In genomic region chr10:40688873-40689272, GRCm38 (mm10) we compare ENCODE assay signal across 27 mouse cellular contexts. TPM values are rescaled to one million over a fixed set of nuclear protein-coding genes. Genes with fewer than 3 reads are reported as not detected.
DNase-seq lines count a peak whose midpoint lies in the region; ATAC-seq and TF ChIP-seq lines count a peak whose summit lies in the region.
"Had no signal": no experiment of that assay in that cellular context is flagged by ENCODE, and none has a peak within 500 bp of the region (broad histone marks: within the 10 kb centered on the region; RNA-seq: fewer than 3 reads in every experiment).

No protein-coding gene starts in this region.

- no peak overlapping the region for H3K27ac ChIP-seq in hindbrain, embryonic 16.5 days (ENCODE audit: low read depth, low read length)
- H3K27ac ChIP-seq in hindbrain, embryonic 12.5 days, result no peak overlapping the region
- peak overlapping the region; percentile 51; the same call in 1 of the 2 replicates for H3K27ac ChIP-seq in midbrain, embryonic 13.5 days
- no peak overlapping the region for H3K27ac ChIP-seq in midbrain, embryonic 10.5 days (replicated peaks)
- peak overlapping the region; percentile 49; the same call in 1 of the 2 replicates for H3K27ac ChIP-seq in embryonic fibroblast, embryonic 13.5 days (ENCODE audit: insufficient read depth, low read length)
- peak overlapping the region; percentile 64 for H3K27ac ChIP-seq in olfactory bulb, adult 2 months (ENCODE audit: insufficient read depth, low read depth, low read length)
- H3K27ac ChIP-seq: forebrain, embryonic 15.5 days; gastrocnemius, adult 2 months; limb, embryonic 12.5 days; liver, embryonic 15.5 days; neural tube, embryonic 13.5 days had no signal

- no peak for DNase-seq in midbrain, embryonic 10.5 days (ENCODE audit: low spot score)
- no peak for DNase-seq in kidney, postnatal 25 days
- DNase-seq: adrenal gland, postnatal 25 days; B cell, adult 2 months; cerebellum, adult 18-20 months; gastrocnemius, adult 2 months; gastrocnemius, postnatal 36 days; heart, adult 18-20 months; kidney, adult 11 months; kidney, postnatal 14 days; lung, embryonic 14.5 days; lung, postnatal 14 days; retina, postnatal 1 day; spleen, adult 18-20 months; thymus, postnatal 14 days had no signal

- H3K9me3 ChIP-seq in hindbrain, embryonic 16.5 days (ENCODE audit: control insufficient read depth, low read length), result no peaks in the 10 kb centered on the region
- no peaks in the 10 kb centered on the region for H3K9me3 ChIP-seq in hindbrain, embryonic 12.5 days (replicated peaks)
- H3K9me3 ChIP-seq in midbrain, embryonic 13.5 days, result no peaks in the 10 kb centered on the region
- no peaks in the 10 kb centered on the region for H3K9me3 ChIP-seq in midbrain, embryonic 10.5 days (replicated peaks)
- H3K9me3 ChIP-seq: forebrain, embryonic 15.5 days; limb, embryonic 12.5 days; liver, embryonic 15.5 days; neural tube, embryonic 13.5 days had no signal

- no peak overlapping the region for H3K4me3 ChIP-seq in hindbrain, embryonic 16.5 days (ENCODE audit: low read length)
- H3K4me3 ChIP-seq in hindbrain, embryonic 12.5 days, result no peak overlapping the region
- H3K4me3 ChIP-seq in midbrain, embryonic 13.5 days (replicated peaks), result no peak overlapping the region
- H3K4me3 ChIP-seq in midbrain, embryonic 10.5 days, result no peak overlapping the region
- H3K4me3 ChIP-seq in embryonic fibroblast, embryonic 13.5 days (ENCODE audit: insufficient read depth, low read length), result no peak overlapping the region
- H3K4me3 ChIP-seq in olfactory bulb, adult 2 months (ENCODE audit: insufficient read depth, low read depth, low read length), result no peak overlapping the region
- H3K4me3 ChIP-seq: forebrain, embryonic 15.5 days; gastrocnemius, adult 2 months; heart, embryonic 12.5 days; limb, embryonic 12.5 days; liver, embryonic 15.5 days; myocyte; neural tube, embryonic 13.5 days had no signal

- peak; percentile 37; the same call in 1 of the 2 replicates for ATAC-seq in hindbrain, embryonic 16.5 days
- no peak for ATAC-seq in hindbrain, embryonic 12.5 days (ENCODE audit: low FRiP score)
- ATAC-seq in midbrain, embryonic 13.5 days, result peak; percentile 53; the same call in 1 of the 2 replicates
- ATAC-seq: forebrain, embryonic 15.5 days had no signal

- no peak for TF ChIP-seq CTCF in embryonic fibroblast, embryonic 13.5 days (IDR thresholded peaks at IDR 0.05; ENCODE audit: borderline replicate concordance, insufficient read depth, low read length)
- TF ChIP-seq CTCF in olfactory bulb, adult 2 months (IDR thresholded peaks at IDR 0.05; ENCODE audit: insufficient read depth, low read depth, low read length), result no peak

- 32% methylated on average over 1 of the region's 1 CpGs for WGBS in hindbrain, embryonic 16.5 days
- 48% methylated on average over 1 of the region's 1 CpGs for WGBS in hindbrain, embryonic 12.5 days
- 34% methylated on average over 1 of the region's 1 CpGs for WGBS in midbrain, embryonic 13.5 days
- 49% methylated on average over 1 of the region's 1 CpGs for WGBS in midbrain, embryonic 10.5 days
- WGBS in olfactory bulb, adult 2 months, result 40% methylated on average over 1 of the region's 1 CpGs

- H3K4me2 ChIP-seq in hindbrain, embryonic 16.5 days (ENCODE audit: low read length), result no peak overlapping the region
- H3K4me2 ChIP-seq in hindbrain, embryonic 12.5 days (replicated peaks), result no peak overlapping the region
- H3K4me2 ChIP-seq in midbrain, embryonic 13.5 days (replicated peaks), result no peak overlapping the region
- H3K4me2 ChIP-seq: forebrain, embryonic 15.5 days; heart, embryonic 12.5 days; limb, embryonic 12.5 days; liver, embryonic 15.5 days; lung, embryonic 14.5 days; neural tube, embryonic 13.5 days had no signal

- H3K36me3 ChIP-seq in hindbrain, embryonic 16.5 days (ENCODE audit: control insufficient read depth, insufficient read depth, low read length), result no peaks in the 10 kb centered on the region
- H3K36me3 ChIP-seq in hindbrain, embryonic 12.5 days, result no peaks in the 10 kb centered on the region
- H3K36me3 ChIP-seq in midbrain, embryonic 13.5 days, result no peaks in the 10 kb centered on the region
- no peaks in the 10 kb centered on the region for H3K36me3 ChIP-seq in midbrain, embryonic 10.5 days
- H3K36me3 ChIP-seq: forebrain, embryonic 15.5 days; heart, embryonic 12.5 days; limb, embryonic 12.5 days; liver, embryonic 15.5 days; neural tube, embryonic 13.5 days had no signal

- no peak overlapping the region for H3K9ac ChIP-seq in hindbrain, embryonic 16.5 days (ENCODE audit: low read depth, low read length)
- H3K9ac ChIP-seq in hindbrain, embryonic 12.5 days, result no peak overlapping the region
- no peak overlapping the region for H3K9ac ChIP-seq in midbrain, embryonic 13.5 days (replicated peaks)
- H3K9ac ChIP-seq: forebrain, embryonic 15.5 days; heart, embryonic 12.5 days; limb, embryonic 12.5 days; liver, embryonic 15.5 days; lung, embryonic 14.5 days; neural tube, embryonic 13.5 days had no signal

- H3K4me1 ChIP-seq in hindbrain, embryonic 16.5 days (ENCODE audit: control insufficient read depth, insufficient read depth, low read depth, low read length), result no peaks in the 10 kb centered on the region
- no peaks in the 10 kb centered on the region for H3K4me1 ChIP-seq in hindbrain, embryonic 12.5 days
- H3K4me1 ChIP-seq in midbrain, embryonic 13.5 days (replicated peaks), result peaks cover 6% of the 10 kb centered on the region
- H3K4me1 ChIP-seq in midbrain, embryonic 10.5 days, result peaks cover 19% of the 10 kb centered on the region
- peaks cover 14% of the 10 kb centered on the region for H3K4me1 ChIP-seq in embryonic fibroblast, embryonic 13.5 days (ENCODE audit: control insufficient read depth, insufficient read depth, low read length)
- peaks cover 1% of the 10 kb centered on the region for H3K4me1 ChIP-seq in olfactory bulb, adult 2 months (ENCODE audit: control insufficient read depth, insufficient read depth, low read length)
- H3K4me1 ChIP-seq: heart, embryonic 12.5 days; liver, embryonic 15.5 days had no signal

- no peaks in the 10 kb centered on the region for H3K27me3 ChIP-seq in hindbrain, embryonic 16.5 days (replicated peaks; ENCODE audit: control insufficient read depth, insufficient read depth, low read length)
- H3K27me3 ChIP-seq in hindbrain, embryonic 12.5 days, result peaks cover 5% of the 10 kb centered on the region; the same call in 1 of the 2 replicates
- H3K27me3 ChIP-seq in midbrain, embryonic 13.5 days, result 0 out of 2 replicates have a peak, but pooled peaks cover 7% of the 10 kb centered on the region
- H3K27me3 ChIP-seq in midbrain, embryonic 10.5 days (ENCODE audit: low read depth, poor library complexity, severe bottlenecking), result peaks cover 13% of the 10 kb centered on the region; the same call in 1 of the 2 replicates
- H3K27me3 ChIP-seq: forebrain, embryonic 15.5 days; heart, embryonic 12.5 days had no signal

- TF ChIP-seq POLR2A in embryonic fibroblast, embryonic 13.5 days (IDR thresholded peaks at IDR 0.05; ENCODE audit: low read depth, low read length), result no peak
- TF ChIP-seq POLR2A in olfactory bulb, adult 2 months (IDR thresholded peaks at IDR 0.05; ENCODE audit: insufficient read depth, low read depth, low read length), result no peak

RNA-seq across cellular contexts. Expression of gene Mettl24, which starts 5.8 kb away (rescaled TPM):
- polyA plus RNA-seq in hindbrain, embryonic 16.5 days (2015; fragmentation: Nextera tagmentation; extraction: Ambion mirVana), result 0.84 and 0.94 TPM in 2 replicates
- polyA plus RNA-seq in hindbrain, embryonic 12.5 days (2016; fragmentation: Nextera tagmentation; extraction: Ambion mirVana), result 0.39 and 0.59 TPM in 2 replicates
- polyA plus RNA-seq in midbrain, embryonic 13.5 days (2015; fragmentation: Nextera tagmentation; extraction: Ambion mirVana), result 0.43 and 0.52 TPM in 2 replicates
- 0.54 and 1.2 TPM in 2 replicates for polyA plus RNA-seq in midbrain, embryonic 10.5 days (2016; fragmentation: Nextera tagmentation; extraction: Ambion mirVana)
- polyA plus RNA-seq in embryonic fibroblast, embryonic 13.5 days (2011; ENCODE audit: insufficient read length, low read depth, missing spikeins), result 0.68 and 1.9 TPM in 2 replicates
- polyA plus RNA-seq in olfactory bulb, adult 2 months (2012; ENCODE audit: insufficient read depth, insufficient read length, low replicate concordance, missing spikeins), result not detected in 2 replicates
- polyA plus RNA-seq: inflammation-experienced regulatory T-cells, adult 6 months had no signal

RNA-seq across cellular contexts. Expression of gene Ddo, which starts 59.1 kb away (rescaled TPM):
- 1.4 and 2.9 TPM in 2 replicates for polyA plus RNA-seq in hindbrain, embryonic 16.5 days (2015; fragmentation: Nextera tagmentation; extraction: Ambion mirVana)
- polyA plus RNA-seq in hindbrain, embryonic 12.5 days (2016; fragmentation: Nextera tagmentation; extraction: Ambion mirVana), result 0.67 and 1.0 TPM in 2 replicates
- polyA plus RNA-seq in midbrain, embryonic 13.5 days (2015; fragmentation: Nextera tagmentation; extraction: Ambion mirVana), result 0.19 and 0.70 TPM in 2 replicates
- polyA plus RNA-seq in midbrain, embryonic 10.5 days (2016; fragmentation: Nextera tagmentation; extraction: Ambion mirVana), result 0.21 TPM in 1 of 2 replicates, not detected in the other
- not detected in 2 replicates for polyA plus RNA-seq in embryonic fibroblast, embryonic 13.5 days (2011; ENCODE audit: insufficient read length, low read depth, missing spikeins)
- not detected in 2 replicates for polyA plus RNA-seq in olfactory bulb, adult 2 months (2012; ENCODE audit: insufficient read depth, insufficient read length, low replicate concordance, missing spikeins)
- polyA plus RNA-seq: inflammation-experienced regulatory T-cells, adult 6 months; limb, embryonic 12.5 days had no signal

Comparison
In these comparisons a context has a peak if more than half of its experiments do, and no peak if none do; other contexts are left out.
1. H3K27ac ChIP-seq: peak in midbrain, embryonic 13.5 days (single experiment), embryonic fibroblast, embryonic 13.5 days (single experiment) and olfactory bulb, adult 2 months (single experiment); none in hindbrain, embryonic 16.5 days (single experiment), hindbrain, embryonic 12.5 days (single experiment) and midbrain, embryonic 10.5 days (single experiment).